10 mouse cellular contexts compared by ENCODE assay signal in the genomic region with DNA sequence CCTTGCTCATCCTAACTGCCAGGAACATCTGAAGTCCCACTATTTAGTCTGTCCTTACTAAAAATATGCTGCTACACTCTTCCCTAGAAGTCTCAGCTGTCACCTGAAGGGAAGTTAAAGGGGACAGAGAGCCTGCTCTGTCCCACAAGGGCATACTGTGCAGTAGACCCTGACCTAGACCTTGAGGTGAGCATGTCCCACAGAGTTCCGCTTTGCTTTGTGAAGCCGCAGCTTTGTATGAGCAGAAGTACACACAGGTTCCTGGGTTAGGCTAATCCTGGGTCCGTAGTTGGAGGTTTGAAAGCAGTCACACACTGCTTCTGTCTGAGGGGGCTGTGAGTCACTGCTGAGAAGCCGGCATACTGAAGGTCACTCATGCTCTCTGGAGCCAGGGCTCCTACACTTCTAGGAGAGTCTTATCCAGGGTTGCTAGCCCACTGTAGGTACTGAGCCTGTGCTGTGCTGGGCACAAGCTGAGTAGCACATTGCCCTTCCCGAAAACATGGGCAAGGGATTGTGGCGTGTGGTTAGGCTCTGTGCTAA.
DNase-seq lines count a peak whose midpoint lies in the region; ATAC-seq and TF ChIP-seq lines count a peak whose summit lies in the region.
"Had no signal": no experiment of that assay in that cellular context is flagged by ENCODE, and none has a peak within 500 bp of the region (broad histone marks: within the 10 kb centered on the region; RNA-seq: fewer than 3 reads in every experiment).

No protein-coding gene starts in this region.

- H3K27ac ChIP-seq in hindbrain, embryonic 10.5 days = peak overlapping the region; percentile 70
- no peak overlapping the region for H3K27ac ChIP-seq in hindbrain, embryonic 16.5 days (ENCODE audit: low read depth, low read length)
- H3K27ac ChIP-seq in liver, postnatal 0 days (ENCODE audit: low read depth) = peak overlapping the region; percentile 62
- H3K27ac ChIP-seq in cerebellum, adult 2 months (ENCODE audit: insufficient read depth, low read length) = no peak overlapping the region

- no peak overlapping the region for H3K9ac ChIP-seq in hindbrain, embryonic 16.5 days (ENCODE audit: low read depth, low read length)
- no peak overlapping the region for H3K9ac ChIP-seq in liver, postnatal 0 days (replicated peaks)

- no peak for TF ChIP-seq CTCF in liver, postnatal 0 days (IDR thresholded peaks at IDR 0.05; ENCODE audit: low read depth)
- no peak for TF ChIP-seq CTCF in cerebellum, adult 2 months (IDR thresholded peaks at IDR 0.05; ENCODE audit: borderline replicate concordance, insufficient read depth, low read depth, low read length)

- H3K4me1 ChIP-seq in hindbrain, embryonic 10.5 days (replicated peaks) = peaks cover 27% of the 10 kb centered on the region
- H3K4me1 ChIP-seq in hindbrain, embryonic 16.5 days (ENCODE audit: control insufficient read depth, insufficient read depth, low read depth, low read length) = peaks cover 14% of the 10 kb centered on the region
- H3K4me1 ChIP-seq in liver, postnatal 0 days (ENCODE audit: insufficient read depth) = peaks cover 28% of the 10 kb centered on the region
- no peaks in the 10 kb centered on the region for H3K4me1 ChIP-seq in cerebellum, adult 2 months (ENCODE audit: control insufficient read depth, insufficient read depth, low read length)

- H3K4me3 ChIP-seq in hindbrain, embryonic 10.5 days = no peak overlapping the region
- H3K4me3 ChIP-seq in hindbrain, embryonic 16.5 days (ENCODE audit: low read length) = no peak overlapping the region
- no peak overlapping the region for H3K4me3 ChIP-seq in liver, postnatal 0 days (ENCODE audit: low read depth, low read length)
- no peak overlapping the region for H3K4me3 ChIP-seq in cerebellum, adult 2 months (replicated peaks; ENCODE audit: insufficient read depth, low read depth, low read length)

- WGBS in hindbrain, embryonic 10.5 days = 92% methylated on average over 6 of the region's 6 CpGs
- WGBS in hindbrain, embryonic 16.5 days = 87% methylated on average over 6 of the region's 6 CpGs
- WGBS in liver, postnatal 0 days (ENCODE audit: insufficient replicate concordance) = 62% methylated on average over 6 of the region's 6 CpGs
- WGBS in cerebellum, adult 2 months = 92% methylated on average over 6 of the region's 6 CpGs

- no peak for TF ChIP-seq EP300 in liver, postnatal 0 days (IDR thresholded peaks at IDR 0.05; ENCODE audit: low read depth)

- H3K36me3 ChIP-seq in hindbrain, embryonic 10.5 days = peaks cover 44% of the 10 kb centered on the region
- no peaks in the 10 kb centered on the region for H3K36me3 ChIP-seq in hindbrain, embryonic 16.5 days (ENCODE audit: control insufficient read depth, insufficient read depth, low read length)
- H3K36me3 ChIP-seq in liver, postnatal 0 days (replicated peaks; ENCODE audit: insufficient read depth, low read length) = peaks cover 2% of the 10 kb centered on the region; the same call in 1 of the 2 replicates

- DNase-seq in hindbrain, embryonic 10.5 days (ENCODE audit: low spot score) = no peak
- DNase-seq in B cell, adult 2 months = peak; percentile 32 to 43
- DNase-seq in adrenal gland, adult 8-10 months = peak; percentile 39
- no peak for DNase-seq in liver, postnatal 0 days
- DNase-seq in cerebellum, adult 2 months = no peak
- DNase-seq in ovary, postnatal 10 days (ENCODE audit: low spot score) = no peak
- DNase-seq: cerebellum, postnatal 10 days; lung, postnatal 14 days; thymus, postnatal 14 days had no signal

- no peak for ATAC-seq in hindbrain, embryonic 16.5 days
- ATAC-seq in liver, postnatal 0 days = no peak

- no peaks in the 10 kb centered on the region for H3K9me3 ChIP-seq in hindbrain, embryonic 10.5 days
- no peaks in the 10 kb centered on the region for H3K9me3 ChIP-seq in hindbrain, embryonic 16.5 days (ENCODE audit: control insufficient read depth, low read length)
- no peaks in the 10 kb centered on the region for H3K9me3 ChIP-seq in liver, postnatal 0 days (ENCODE audit: low read length)

- no peaks in the 10 kb centered on the region for H3K27me3 ChIP-seq in hindbrain, embryonic 10.5 days (ENCODE audit: insufficient read depth, poor library complexity, severe bottlenecking)
- H3K27me3 ChIP-seq in hindbrain, embryonic 16.5 days (replicated peaks; ENCODE audit: control insufficient read depth, insufficient read depth, low read length) = no peaks in the 10 kb centered on the region
- H3K27me3 ChIP-seq in liver, postnatal 0 days (ENCODE audit: insufficient read depth, low read length) = no peaks in the 10 kb centered on the region
- no peaks in the 10 kb centered on the region for H3K27me3 ChIP-seq in cerebellum, adult 2 months (ENCODE audit: control insufficient read depth, insufficient read depth, low read length)

- TF ChIP-seq POLR2A in cerebellum, adult 2 months (IDR thresholded peaks at IDR 0.05; ENCODE audit: borderline replicate concordance, insufficient read depth, low read length) = no peak

- no peak overlapping the region for H3K4me2 ChIP-seq in hindbrain, embryonic 16.5 days (ENCODE audit: low read length)
- H3K4me2 ChIP-seq in liver, postnatal 0 days (ENCODE audit: low read depth, low read length) = no peak overlapping the region

Comparison
In these comparisons a context has a peak if more than half of its experiments do, and no peak if none do; other contexts are left out.
1. H3K27ac ChIP-seq: peak in hindbrain, embryonic 10.5 days (single experiment) and liver, postnatal 0 days (single experiment); none in hindbrain, embryonic 16.5 days (single experiment) and cerebellum, adult 2 months (single experiment).
2. DNase-seq: peak in B cell, adult 2 months (2 of 2) and adrenal gland, adult 8-10 months (single experiment); none in hindbrain, embryonic 10.5 days (single experiment), liver, postnatal 0 days (single experiment), cerebellum, adult 2 months (0 of 2) and ovary, postnatal 10 days (single experiment).